Mouse (Mus musculus) limb, embryonic 11.5 days (tissue): ENCODE results near the gene Dnaaf3. TPM values are rescaled to one million over a fixed set of nuclear protein-coding genes. Genes with fewer than 3 reads are reported as not detected.
"Not testable (repeated sequence)": the region's sequence is repeated elsewhere in the genome, so short reads cannot be mapped to it uniquely, and the experiment has no call there.

ENCODE experiments used
- ATAC-seq: fragments of 200-750 bp; cut with Nextera tagmentation; 2 replicates; pipeline ENCODE4 v1.8.0; 2017; ENCODE audit warnings: low read depth; ENCODE audit not compliant: insufficient number of reproducible peaks, low FRiP score, low TSS enrichment
- DNase-seq: peaks from one replicate; pipeline ENCODE4 v3.0.0-alpha.2; 2015; ENCODE audit warnings: low spot score
- H3K27ac ChIP-seq: fragments of 300-500 bp; sonication (generic); replicated peaks from 2 replicates; pipeline ENCODE4 v1.5.1; 2014; ENCODE audit warnings: low read depth, mild to moderate bottlenecking, low read length
- H3K27me3 ChIP-seq: fragments of 300-500 bp; sonication (generic); 2 replicates; pipeline ENCODE4 v1.6.1; 2014; ENCODE audit warnings: mild to moderate bottlenecking, low read length, mixed read lengths; ENCODE audit not compliant: control insufficient read depth, insufficient read depth
- H3K36me3 ChIP-seq: fragments of 300-500 bp; sonication (generic); 2 replicates; pipeline ENCODE4 v1.6.1; 2014; ENCODE audit warnings: mild to moderate bottlenecking, low read length, moderate library complexity, mixed read lengths; ENCODE audit not compliant: control insufficient read depth, insufficient read depth
- H3K4me1 ChIP-seq: fragments of 300-500 bp; sonication (generic); 2 replicates; pipeline ENCODE4 v1.6.1; 2014; ENCODE audit warnings: low read length, mixed read lengths; ENCODE audit not compliant: control insufficient read depth, insufficient read depth
- H3K4me2 ChIP-seq: fragments of 300-500 bp; sonication (generic); 2 replicates; pipeline ENCODE4 v1.6.1; 2014; ENCODE audit warnings: low read depth, mild to moderate bottlenecking, moderate library complexity; ENCODE audit not compliant: severe bottlenecking
- H3K4me3 ChIP-seq: fragments of 300-500 bp; sonication (generic); 2 replicates; pipeline ENCODE4 v1.5.1; 2014; ENCODE audit warnings: low read depth, low read length
- H3K9ac ChIP-seq: fragments of 300-500 bp; sonication (generic); 2 replicates; pipeline ENCODE4 v1.6.1; 2014; ENCODE audit warnings: mild to moderate bottlenecking, low read length
- H3K9me3 ChIP-seq: fragments of 300-500 bp; sonication (generic); 2 replicates; pipeline ENCODE4 v1.6.1; 2016; ENCODE audit warnings: low read length; ENCODE audit not compliant: control insufficient read depth
- WGBS: fragments of 180-500 bp; shearing (Covaris S2); extraction: QIAGEN DNeasy Blood & Tissue Kit; methylation state at CpG from one replicate; pipeline ENCODE4 v1.1.7; 2014; 5-methylcytosine and 5-hydroxymethylcytosine counted together
- polyA plus RNA-seq: library from polyadenylated mRNA; unstranded; fragments of >200 nt; fragmentation: Nextera tagmentation; extraction: Ambion mirVana; gene quantifications from 2 replicates; pipeline ENCODE4 v1.2.1, GENCODE M21; 2014

Gene Dnaaf3
- polyA plus RNA-seq, 1 experiment from 2014 or later, result 2.4 TPM

- DNase-seq, result peak; percentile 94
- ATAC-seq, result peak; percentile 88
- Histone ChIP-seq H3K4me2 (peak overlapping the region; percentile 51), H3K9ac (no peak overlapping the region), H3K27ac (no peak overlapping the region), H3K36me3 (no peaks in the 10 kb centered on the region), H3K4me3 (peak overlapping the region; percentile 6), H3K27me3 (no peaks in the 10 kb centered on the region), H3K4me1 (0 out of 2 replicates have a peak, but pooled peaks cover 4% of the 10 kb centered on the region), H3K9me3 (no peaks in the 10 kb centered on the region)
- 24% methylated on average over 40 of the region's 40 CpGs for WGBS
Observed at GRCm38 (mm10) chr7:4526341-4527301, 5.6 kb downstream of the Dnaaf3 start.

GRCm38 (mm10) chr7:4524212-4524922 lies 7.9 kb downstream of the Dnaaf3 start, which contains the start of gene Tnni3:
TSS of gene Tnni3 (minus strand) at chr7:4524229.
- H3K4me1 ChIP-seq, ATAC-seq, H3K27ac ChIP-seq, H3K4me3 ChIP-seq, H3K4me2 ChIP-seq, H3K9me3 ChIP-seq, H3K27me3 ChIP-seq, H3K9ac ChIP-seq, H3K36me3 ChIP-seq: not testable (repeated sequence)
- peak; percentile 72 for DNase-seq
- WGBS, result 72% methylated on average over 15 of the region's 15 CpGs

GRCm38 (mm10) chr7:4523205-4524130 lies 8.8 kb downstream of the Dnaaf3 start:
- Histone ChIP-seq H3K9ac (no peak overlapping the region), H3K4me3 (no peak overlapping the region), H3K27ac (no peak overlapping the region), H3K4me2 (no peak overlapping the region), H3K9me3 (no peaks in the 10 kb centered on the region), H3K36me3 (no peaks in the 10 kb centered on the region), H3K4me1 (0 out of 2 replicates have a peak, but pooled peaks cover 4% of the 10 kb centered on the region), H3K27me3 (no peaks in the 10 kb centered on the region)
- no peak for ATAC-seq
- WGBS, result 87% methylated on average over 33 of the region's 33 CpGs
- no peak for DNase-seq

GRCm38 (mm10) chr7:4522292-4522691 lies 10.0 kb downstream of the Dnaaf3 start:
- WGBS, result 82% methylated on average over 6 of the region's 6 CpGs
- H3K4me2 ChIP-seq, result no peak overlapping the region
- H3K4me1 ChIP-seq, result 0 out of 2 replicates have a peak, but pooled peaks cover 4% of the 10 kb centered on the region
- H3K27me3 ChIP-seq, result no peaks in the 10 kb centered on the region
- H3K27ac ChIP-seq, result no peak overlapping the region
- ATAC-seq, result no peak
- no peaks in the 10 kb centered on the region for H3K36me3 ChIP-seq
- no peak overlapping the region for H3K4me3 ChIP-seq
- H3K9me3 ChIP-seq, result no peaks in the 10 kb centered on the region
- no peak for DNase-seq
- H3K9ac ChIP-seq, result no peak overlapping the region

- Histone ChIP-seq H3K9ac (no peak overlapping the region), H3K4me3 (no peak overlapping the region), H3K4me1 (no peaks in the 10 kb centered on the region; the same call in 1 of the 2 replicates), H3K36me3 (no peaks in the 10 kb centered on the region), H3K27me3 (no peaks in the 10 kb centered on the region), H3K9me3 (no peaks in the 10 kb centered on the region), H3K27ac (no peak overlapping the region), H3K4me2 (peak overlapping the region; percentile 28)
- 32% methylated on average over 32 of the region's 32 CpGs for WGBS
- 0 out of 2 replicates have a peak, but pooled peaks have one; percentile 1 for ATAC-seq
- no peak for DNase-seq
Observed at GRCm38 (mm10) chr7:4521231-4522003, 10.8 kb downstream of the Dnaaf3 start.

GRCm38 (mm10) chr7:4518487-4518886 lies 13.8 kb downstream of the Dnaaf3 start:
- no peak overlapping the region for H3K4me3 ChIP-seq
- WGBS, result 80% methylated on average over 1 of the region's 1 CpGs

GRCm38 (mm10) chr7:4516332-4517050 lies 15.8 kb downstream of the Dnaaf3 start, which contains the start of gene Tnnt1:
TSS of gene Tnnt1 (minus strand) at chr7:4516382.
- peak; percentile 51; the same call in 1 of the 2 replicates for ATAC-seq
- H3K4me2 ChIP-seq, result peak within 1 kb of the TSS; percentile 4; the same call in 1 of the 2 replicates

More at GRCm38 (mm10) chr7:4518487-4518886, 13.8 kb downstream of the Dnaaf3 start:
- no peaks in the 10 kb centered on the region for H3K36me3 ChIP-seq
- no peaks in the 10 kb centered on the region for H3K9me3 ChIP-seq
- no peak overlapping the region for H3K9ac ChIP-seq
- H3K27ac ChIP-seq, result no peak overlapping the region
- peaks cover 2% of the 10 kb centered on the region; the same call in 1 of the 2 replicates for H3K4me1 ChIP-seq
- ATAC-seq (no peak), DNase-seq (no peak)
- no peak overlapping the region for H3K4me2 ChIP-seq
- no peaks in the 10 kb centered on the region for H3K27me3 ChIP-seq

More at GRCm38 (mm10) chr7:4516332-4517050, 15.8 kb downstream of the Dnaaf3 start, which contains the start of gene Tnnt1:
- peaks cover 2% of the 10 kb centered on the region; the same call in 1 of the 2 replicates for H3K4me1 ChIP-seq
- H3K36me3 ChIP-seq, result no peaks in the 10 kb centered on the region
- H3K27ac ChIP-seq, result no peak within 1 kb of the TSS
- H3K9me3 ChIP-seq, result no peaks in the 10 kb centered on the region
- no peak for DNase-seq
- no peak within 1 kb of the TSS for H3K9ac ChIP-seq
- 18% methylated on average over 4 of the region's 4 CpGs for WGBS
- H3K27me3 ChIP-seq, result no peaks in the 10 kb centered on the region
- H3K4me3 ChIP-seq, result no peak within 1 kb of the TSS
